Mouse (Mus musculus): ENCODE results near the gene Defb18. TPM values are rescaled to one million over a fixed set of nuclear protein-coding genes. Genes with fewer than 3 reads are reported as not detected.
"Not testable (repeated sequence)": the region's sequence is repeated elsewhere in the genome, so short reads cannot be mapped to it uniquely, and the experiment has no call there.

Gene Defb18
- polyA plus RNA-seq (2015; fragmentation: Nextera tagmentation; extraction: Ambion mirVana), result not detected in 2 replicates

- H3K9me3 ChIP-seq (replicated peaks), result no peaks in the 10 kb centered on the region
- H3K9ac ChIP-seq, result no peak within 1 kb of the TSS
- no peak within 1 kb of the TSS for H3K27ac ChIP-seq (replicated peaks)
- ATAC-seq (ENCODE audit: insufficient number of reproducible peaks, low FRiP score, low TSS enrichment, low read depth), result no peak
- H3K27me3 ChIP-seq, result no peaks in the 10 kb centered on the region
- no peaks in the 10 kb centered on the region for H3K36me3 ChIP-seq
- H3K4me3 ChIP-seq (replicated peaks), result no peak within 1 kb of the TSS
- WGBS, result 81% methylated on average over 1 of the region's 1 CpGs
- no peaks in the 10 kb centered on the region for H3K4me1 ChIP-seq
- no peak within 1 kb of the TSS for H3K4me2 ChIP-seq (replicated peaks)
These were observed at the start of gene Defb18 for GRCm38 (mm10) chr1:18237343-18237742. Gene Defb18, minus strand, starts transcription at chr1:18237443.

GRCm38 (mm10) chr1:18271095-18271494, 33.9 kb upstream of the Defb18 start:
- ATAC-seq (ENCODE audit: insufficient number of reproducible peaks, low FRiP score, low TSS enrichment, low read depth), result no peak
- WGBS, result 81% methylated on average over 4 of the region's 4 CpGs

GRCm38 (mm10) chr1:18268845-18269244, 31.6 kb upstream of the Defb18 start:
- Histone ChIP-seq H3K4me1 (no peaks in the 10 kb centered on the region), H3K9ac (no peak overlapping the region), H3K27ac (replicated peaks) (no peak overlapping the region), H3K36me3 (no peaks in the 10 kb centered on the region), H3K9me3 (replicated peaks) (no peaks in the 10 kb centered on the region), H3K27me3 (no peaks in the 10 kb centered on the region), H3K4me2 (replicated peaks) (no peak overlapping the region), H3K4me3 (replicated peaks) (no peak overlapping the region)
- 65% methylated on average over 5 of the region's 5 CpGs for WGBS
- no peak for ATAC-seq (ENCODE audit: insufficient number of reproducible peaks, low FRiP score, low TSS enrichment, low read depth)

More at GRCm38 (mm10) chr1:18271095-18271494, 33.9 kb upstream of the Defb18 start:
- Histone ChIP-seq H3K4me1 (no peaks in the 10 kb centered on the region), H3K36me3 (no peaks in the 10 kb centered on the region), H3K9me3 (replicated peaks) (no peaks in the 10 kb centered on the region), H3K27me3 (no peaks in the 10 kb centered on the region), H3K9ac (no peak overlapping the region), H3K4me3 (replicated peaks) (no peak overlapping the region), H3K27ac (replicated peaks) (no peak overlapping the region), H3K4me2 (replicated peaks) (no peak overlapping the region)

DNA sequence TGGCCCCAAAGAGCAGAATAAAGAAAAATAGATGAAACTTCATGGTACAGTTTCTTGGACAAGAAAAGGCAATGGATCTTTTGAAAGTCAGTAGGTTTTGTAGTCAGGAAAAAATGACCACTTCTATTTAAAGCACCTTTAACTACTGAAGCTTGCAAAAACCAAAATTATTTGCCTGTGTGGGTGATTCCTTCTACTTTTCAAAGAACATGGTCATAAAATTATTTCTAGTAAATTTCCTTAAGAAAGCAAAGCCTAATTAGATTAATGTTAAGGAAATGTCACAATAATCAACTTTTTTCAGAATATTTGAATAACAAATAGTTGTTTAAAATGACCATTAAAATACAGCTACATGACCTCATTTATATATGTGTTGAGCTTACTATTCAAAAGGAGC, 27.8 kb upstream of the Defb18 start, which contains the start of gene Defb41:
Defb41 (minus strand) TSS at position 101 of the 400 bp plus-strand sequence.
- Histone ChIP-seq H3K36me3 (no peaks in the 10 kb centered on the region), H3K27me3 (no peaks in the 10 kb centered on the region), H3K9me3 (replicated peaks) (no peaks in the 10 kb centered on the region), H3K27ac (replicated peaks) (no peak within 1 kb of the TSS), H3K4me3 (replicated peaks) (no peak within 1 kb of the TSS), H3K4me2 (replicated peaks) (no peak within 1 kb of the TSS), H3K4me1 (no peaks in the 10 kb centered on the region), H3K9ac (no peak within 1 kb of the TSS)
- no peak for ATAC-seq (ENCODE audit: insufficient number of reproducible peaks, low FRiP score, low TSS enrichment, low read depth)

- not testable (repeated sequence) for H3K9ac ChIP-seq; ATAC-seq (ENCODE audit: insufficient number of reproducible peaks, low FRiP score, low TSS enrichment, low read depth); H3K27me3 ChIP-seq; H3K4me1 ChIP-seq; H3K4me3 ChIP-seq (replicated peaks); H3K36me3 ChIP-seq; H3K9me3 ChIP-seq (replicated peaks); H3K27ac ChIP-seq (replicated peaks); H3K4me2 ChIP-seq (replicated peaks)
- WGBS, result 85% methylated on average over 9 of the region's 9 CpGs
These were observed 8.7 kb upstream of the Defb18 start for GRCm38 (mm10) chr1:18245801-18246580.

- H3K9me3 ChIP-seq (replicated peaks), result no peaks in the 10 kb centered on the region
- 20% methylated on average over 3 of the region's 3 CpGs for WGBS
- H3K27ac ChIP-seq (replicated peaks), result no peak overlapping the region
- no peaks in the 10 kb centered on the region for H3K36me3 ChIP-seq
- H3K9ac ChIP-seq, result no peak overlapping the region
- no peak overlapping the region for H3K4me2 ChIP-seq (replicated peaks)
- H3K4me3 ChIP-seq (replicated peaks), result no peak overlapping the region
- no peak for ATAC-seq (ENCODE audit: insufficient number of reproducible peaks, low FRiP score, low TSS enrichment, low read depth)
- H3K4me1 ChIP-seq, result no peaks in the 10 kb centered on the region
- H3K27me3 ChIP-seq, result no peaks in the 10 kb centered on the region
These were observed 13.8 kb downstream of the Defb18 start for GRCm38 (mm10) chr1:18223385-18223945.

- H3K36me3 ChIP-seq, result no peaks in the 10 kb centered on the region
These were observed 45.5 kb downstream of the Defb18 start for GRCm38 (mm10) chr1:18191719-18192118.

GRCm38 (mm10) chr1:18190714-18191712, 46.2 kb downstream of the Defb18 start:
- 20% methylated on average over 1 of the region's 1 CpGs for WGBS
- Histone ChIP-seq H3K9me3 (replicated peaks) (no peaks in the 10 kb centered on the region), H3K27me3 (no peaks in the 10 kb centered on the region), H3K36me3 (no peaks in the 10 kb centered on the region), H3K9ac (no peak overlapping the region), H3K4me3 (replicated peaks) (no peak overlapping the region), H3K4me2 (replicated peaks) (no peak overlapping the region), H3K4me1 (no peaks in the 10 kb centered on the region), H3K27ac (replicated peaks) (no peak overlapping the region)
- no peak for ATAC-seq (ENCODE audit: insufficient number of reproducible peaks, low FRiP score, low TSS enrichment, low read depth)

More at GRCm38 (mm10) chr1:18191719-18192118, 45.5 kb downstream of the Defb18 start:
- Histone ChIP-seq H3K9me3 (replicated peaks) (no peaks in the 10 kb centered on the region), H3K27ac (replicated peaks) (no peak overlapping the region), H3K4me3 (replicated peaks) (no peak overlapping the region), H3K4me1 (no peaks in the 10 kb centered on the region), H3K27me3 (no peaks in the 10 kb centered on the region), H3K9ac (no peak overlapping the region), H3K4me2 (replicated peaks) (no peak overlapping the region)
- 42% methylated on average over 4 of the region's 4 CpGs for WGBS
- no peak for ATAC-seq (ENCODE audit: insufficient number of reproducible peaks, low FRiP score, low TSS enrichment, low read depth)

Other genes starting within 250 kb of the Defb18 start
- not detected in 2 replicates for gene Crisp4, start 91.5 kb downstream of the Defb18 start, polyA plus RNA-seq (2015; fragmentation: Nextera tagmentation; extraction: Ambion mirVana)
- gene Defb41, start 27.7 kb upstream of the Defb18 start, polyA plus RNA-seq (2015; fragmentation: Nextera tagmentation; extraction: Ambion mirVana), result not detected in 2 replicates

Measured in embryonic facial prominence, embryonic 15.5 days (tissue).